Mouse (Mus musculus) CH12.LX (cell line): ENCODE measurements around the gene Nes. TPM values are rescaled to one million over a fixed set of nuclear protein-coding genes. Genes with fewer than 3 reads are reported as not detected.

Experiments used
- DNase-seq: peaks from one replicate; pipeline ENCODE4 v3.0.0-alpha.2; 2013; ENCODE audit errors: extremely low read depth
- H3K27ac ChIP-seq: 2 replicates; pipeline ENCODE4 v1.5.1; 2012; ENCODE audit warnings: low read depth, mild to moderate bottlenecking, control low read depth, moderate library complexity; ENCODE audit not compliant: insufficient read depth
- H3K27me3 ChIP-seq: replicated peaks from 2 replicates; pipeline ENCODE3; 2012; ENCODE audit warnings: inconsistent platforms
- H3K36me3 ChIP-seq, 2 experiments: replicated peaks in 1 of 2; 2 replicates each; pipeline versions ENCODE3 to v1.6.1; 2012; ENCODE audit warnings: inconsistent platforms in 1 of 2, low read length in 1 of 2, mild to moderate bottlenecking in 1 of 2, mixed read lengths in 1 of 2, moderate library complexity in 1 of 2; ENCODE audit not compliant: control insufficient read depth in 1 of 2, insufficient read depth in 1 of 2
- H3K4me1 ChIP-seq, 2 experiments: 2 replicates each; pipeline ENCODE4 v1.6.1; 2012; ENCODE audit warnings: inconsistent platforms in 1 of 2, moderate library complexity in 1 of 2; ENCODE audit not compliant: insufficient read depth in 2 of 2, control insufficient read depth in 1 of 2
- H3K4me2 ChIP-seq: 2 replicates; pipeline ENCODE4 v1.6.1; 2012; ENCODE audit warnings: low read depth, mild to moderate bottlenecking, control low read depth; ENCODE audit not compliant: poor library complexity, insufficient read depth, severe bottlenecking
- H3K4me3 ChIP-seq, 3 experiments: fragments of 150-350 bp in 1 of 3; sonication (generic) in 1 of 3; replicated peaks in 1 of 3; 2 replicates each; pipeline versions ENCODE3 to v1.5.1; 2011 to 2012; ENCODE audit warnings: low read depth in 2 of 3, low read length in 2 of 3, mild to moderate bottlenecking in 2 of 3, moderate library complexity in 2 of 3, control low read depth in 1 of 3, improper control_type of control experiment in 1 of 3, inconsistent platforms in 1 of 3, mixed read lengths in 1 of 3; ENCODE audit not compliant: poor library complexity in 1 of 3
- H3K79me2 ChIP-seq: replicated peaks from 2 replicates; pipeline ENCODE4 v1.6.1; 2012; ENCODE audit warnings: mild to moderate bottlenecking, moderate library complexity; ENCODE audit not compliant: control insufficient read depth, poor library complexity, insufficient read depth, severe bottlenecking; ENCODE audit errors: extremely low read depth
- H3K9ac ChIP-seq: 2 replicates; pipeline ENCODE4 v1.6.1; 2012; ENCODE audit warnings: low read depth, mild to moderate bottlenecking, control low read depth, moderate library complexity; ENCODE audit not compliant: insufficient read depth
- H3K9me3 ChIP-seq: replicated peaks from 2 replicates; pipeline ENCODE3; 2012; ENCODE audit warnings: low read length, inconsistent platforms, mixed read lengths
- CHD1 ChIP-seq: IDR thresholded peaks from 2 replicates; pipeline ENCODE4 v1.6.1; 2012; ENCODE audit warnings: low read depth, low read length, improper control_type of control experiment, inconsistent platforms
- E2F4 ChIP-seq: IDR thresholded peaks from 2 replicates; pipeline ENCODE4 v1.6.1; 2011; ENCODE audit warnings: low read depth, low read length, improper control_type of control experiment; ENCODE audit not compliant: insufficient replicate concordance
- ELF1 ChIP-seq: IDR thresholded peaks from 2 replicates; pipeline ENCODE4 v1.6.1; 2014; ENCODE audit warnings: low read depth, mild to moderate bottlenecking, inconsistent platforms, low read length, improper control_type of control experiment
- EP300 ChIP-seq: IDR thresholded peaks from 2 replicates; pipeline ENCODE4 v1.6.1; 2011; ENCODE audit warnings: low read length, improper control_type of control experiment
- ETS1 ChIP-seq: conservative IDR thresholded peaks from 2 replicates; pipeline ENCODE4 v1.6.1; 2012; ENCODE audit warnings: low read depth, mild to moderate bottlenecking, inconsistent platforms, low read length, improper control_type of control experiment, moderate library complexity
- IRF4 ChIP-seq: IDR thresholded peaks from 2 replicates; pipeline ENCODE4 v1.6.1; 2014; ENCODE audit warnings: low read depth, mild to moderate bottlenecking, inconsistent platforms, low read length, improper control_type of control experiment
- JUN ChIP-seq: IDR thresholded peaks from 2 replicates; pipeline ENCODE4 v1.6.1; 2011; ENCODE audit warnings: low read depth, mild to moderate bottlenecking, low read length, improper control_type of control experiment, moderate library complexity; ENCODE audit not compliant: insufficient read depth
- JUND ChIP-seq: conservative IDR thresholded peaks from 2 replicates; pipeline ENCODE4 v1.6.1; 2011; ENCODE audit warnings: low read depth, low read length, improper control_type of control experiment
- KAT2A ChIP-seq: IDR thresholded peaks from 2 replicates; pipeline ENCODE4 v1.6.1; 2012; ENCODE audit warnings: low read length, improper control_type of control experiment, inconsistent platforms; ENCODE audit not compliant: insufficient replicate concordance
- MAFK ChIP-seq: IDR thresholded peaks from 2 replicates; pipeline ENCODE4 v1.6.1; 2011; ENCODE audit warnings: low read length, improper control_type of control experiment; ENCODE audit not compliant: insufficient replicate concordance
- MAX ChIP-seq: IDR thresholded peaks from 2 replicates; pipeline ENCODE4 v1.6.1; 2011; ENCODE audit warnings: low read length, improper control_type of control experiment
- MAZ ChIP-seq: IDR thresholded peaks from 2 replicates; pipeline ENCODE4 v1.6.1; 2012; ENCODE audit warnings: low read depth, mild to moderate bottlenecking, inconsistent platforms, low read length, improper control_type of control experiment, moderate library complexity
- MEF2A ChIP-seq: IDR thresholded peaks from 2 replicates; pipeline ENCODE4 v1.6.1; 2014; ENCODE audit warnings: low read depth, mild to moderate bottlenecking, inconsistent platforms, low read length, improper control_type of control experiment, borderline replicate concordance
- MXI1 ChIP-seq: IDR thresholded peaks from 2 replicates; pipeline ENCODE4 v1.6.1; 2011; ENCODE audit warnings: mild to moderate bottlenecking, low read depth, low read length, improper control_type of control experiment
- NRF1 ChIP-seq: IDR thresholded peaks from 2 replicates; pipeline ENCODE4 v1.6.1; 2014; ENCODE audit warnings: low read depth, mild to moderate bottlenecking, inconsistent platforms, low read length, improper control_type of control experiment, moderate library complexity
- PAX5 ChIP-seq: IDR thresholded peaks from 2 replicates; pipeline ENCODE4 v1.6.1; 2012; ENCODE audit warnings: low read length, inconsistent platforms, mixed read lengths
- POLR2A ChIP-seq: IDR thresholded peaks from 2 replicates; pipeline ENCODE4 v1.6.1; 2011; ENCODE audit warnings: low read depth, mild to moderate bottlenecking, improper control_type of control experiment, low read length
- RAD21 ChIP-seq: IDR thresholded peaks from 2 replicates; pipeline ENCODE4 v1.6.1; 2011; ENCODE audit warnings: low read depth, mild to moderate bottlenecking, low read length, improper control_type of control experiment, moderate library complexity
- SMC3 ChIP-seq: IDR thresholded peaks from 2 replicates; pipeline ENCODE4 v1.6.1; 2011; ENCODE audit warnings: low read depth, low read length, improper control_type of control experiment
- TBP ChIP-seq: conservative IDR thresholded peaks from 2 replicates; pipeline ENCODE4 v1.6.1; 2011; ENCODE audit warnings: low read depth, low read length, improper control_type of control experiment
- TCF12 ChIP-seq: IDR thresholded peaks from 2 replicates; pipeline ENCODE4 v1.6.1; 2014; ENCODE audit warnings: low read depth, mild to moderate bottlenecking, inconsistent platforms, low read length, improper control_type of control experiment
- UBTF ChIP-seq: IDR thresholded peaks from 2 replicates; pipeline ENCODE4 v1.6.1; 2012; ENCODE audit warnings: low read depth, mild to moderate bottlenecking, inconsistent platforms, low read length, improper control_type of control experiment, moderate library complexity
- USF1 ChIP-seq: IDR thresholded peaks from 2 replicates; pipeline ENCODE4 v1.6.1; 2014; ENCODE audit warnings: low read depth, mild to moderate bottlenecking, inconsistent platforms, low read length, improper control_type of control experiment
- USF2 ChIP-seq: conservative IDR thresholded peaks from 2 replicates; pipeline ENCODE4 v1.6.1; 2011; ENCODE audit warnings: low read depth, low read length, improper control_type of control experiment
- ZNF384 ChIP-seq: IDR thresholded peaks from 2 replicates; pipeline ENCODE4 v1.6.1; 2012; ENCODE audit warnings: low read depth, low read length, improper control_type of control experiment, inconsistent platforms
- dilution Hi-C: fragments of 300-500 bp; cut with MboI; formaldehyde crosslinking; loops from 2 replicates; pipeline ENCODE4 v1.14.3; 2020; ENCODE audit warnings: low sequenced_read_pairs; ENCODE audit not compliant: extremely low pct_unique_long_range_greater_than_20kb, extremely low pct_ligation_motif_present
- in situ Hi-C: fragments of 300-500 bp; cut with MboI; formaldehyde crosslinking; loops from 3 replicates; pipeline ENCODE4 v1.14.3; 2019; ENCODE audit warnings: low sequenced_read_pairs, low pct_ligation_motif_present, low pct_unique_long_range_greater_than_20kb, mixed read lengths
- polyA plus RNA-seq: library from polyadenylated mRNA; unstranded; fragments of >175 nt; gene quantifications from 2 replicates; pipeline ENCODE4 v1.2.1, GENCODE M21; 2012; ENCODE audit warnings: low read depth; ENCODE audit not compliant: insufficient read length
- total RNA-seq, 2 experiments: library from RNA; depleted of rRNA; stranded (reverse); fragments of 300-350 nt in 1 of 2; fragments of >200 nt in 1 of 2; gene quantifications; 2 replicates each; pipeline ENCODE4 v1.2.3; 2012 to 2014

Nes gene
- total and polyA plus RNA-seq, 3 experiments = 0.04 TPM; not detected in 1

GRCm38 (mm10) chr3:87940611-87941010 is 30.3 kb upstream of the Nes start:
- H3K36me3 ChIP-seq = peaks cover 62 to 91% of the 10 kb centered on the region in 2 experiments

GRCm38 (mm10) chr3:87942471-87942870 is 28.4 kb upstream of the Nes start:
- peaks cover 51 to 84% of the 10 kb centered on the region in 2 experiments for H3K36me3 ChIP-seq
- no peak for DNase-seq
- TF ChIP-seq TCF12 = no peak
- no peak for TF ChIP-seq SMC3
- no peak for TF ChIP-seq ZNF384
- no peak for TF ChIP-seq KAT2A
- TF ChIP-seq TBP = no peak
- TF ChIP-seq EP300 = no peak
- no peak for TF ChIP-seq USF1
- TF ChIP-seq MEF2A = no peak
- no peak for TF ChIP-seq MAZ
- TF ChIP-seq POLR2A = no peak
- no peak for TF ChIP-seq MXI1
- TF ChIP-seq RAD21 = no peak
- TF ChIP-seq MAFK = no peak
- TF ChIP-seq E2F4 = no peak
- TF ChIP-seq, all 38 proteins: peak for 0

More at GRCm38 (mm10) chr3:87940611-87941010, 30.3 kb upstream of the Nes start:
- in situ Hi-C loops = loop anchor here (5.0 kb wide), 1 partner anchor 37 kb away; no protein-coding TSS in a partner anchor
- H3K9me3 ChIP-seq = no peaks in the 10 kb centered on the region
- peaks cover 22% of the 10 kb centered on the region for H3K79me2 ChIP-seq
- no peaks in the 10 kb centered on the region for H3K27me3 ChIP-seq
- no peak overlapping the region for H3K27ac ChIP-seq
- no peak overlapping the region for H3K4me2 ChIP-seq
- TF ChIP-seq POLR2A (no peak), ETS1 (no peak), ZNF384 (no peak), JUND (no peak), RAD21 (no peak), USF1 (no peak), USF2 (no peak), JUN (no peak), TBP (no peak), CHD1 (no peak), IRF4 (no peak), PAX5 (no peak), MEF2A (no peak), UBTF (no peak), MAX (no peak), MAZ (no peak), ELF1 (no peak), NRF1 (no peak)
- no peak overlapping the region for H3K4me3 ChIP-seq
- peaks cover 0 to 16% of the 10 kb centered on the region in 2 experiments; a peak in 2 of 4 replicates for H3K4me1 ChIP-seq
- dilution Hi-C loops = no loop called here
- no peak overlapping the region for H3K9ac ChIP-seq
- DNase-seq = no peak

More at GRCm38 (mm10) chr3:87942471-87942870, 28.4 kb upstream of the Nes start:
- H3K9me3 ChIP-seq = no peaks in the 10 kb centered on the region
- H3K4me3 ChIP-seq = no peak overlapping the region
- no peak overlapping the region for H3K9ac ChIP-seq
- peaks cover 0 to 6% of the 10 kb centered on the region in 2 experiments; a peak in 2 of 4 replicates for H3K4me1 ChIP-seq
- H3K27ac ChIP-seq = no peak overlapping the region
- no peaks in the 10 kb centered on the region for H3K27me3 ChIP-seq
- H3K79me2 ChIP-seq = peaks cover 4% of the 10 kb centered on the region
- H3K4me2 ChIP-seq = no peak overlapping the region
- dilution Hi-C loops = no loop called here
- in situ Hi-C loops = loop anchor here (5.0 kb wide), 1 partner anchor 35 kb away; no protein-coding TSS in a partner anchor
